Mouse (Mus musculus): Measurements from ENCODE around the gene D430042O09Rik. TPM values are rescaled to one million over a fixed set of nuclear protein-coding genes. Genes with fewer than 3 reads are reported as not detected.
"Not testable (repeated sequence)": the region's sequence is repeated elsewhere in the genome, so short reads cannot be mapped to it uniquely, and the experiment has no call there.

Gene D430042O09Rik
- polyA plus RNA-seq, 1 experiment = 17.5 TPM

GRCm38 (mm10) chr7:125690516-125690915, 17.2 kb upstream of the D430042O09Rik start:
- H3K27me3 ChIP-seq (ENCODE audit: control insufficient read depth, insufficient read depth, low read length) = no peaks in the 10 kb centered on the region
- H3K4me3 ChIP-seq (ENCODE audit: low read depth, low read length) = no peak overlapping the region
- WGBS = 83% methylated on average over 4 of the region's 4 CpGs
- TF ChIP-seq POLR2A (IDR thresholded peaks at IDR 0.05; ENCODE audit: low read depth, low read length) (no peak), CTCF (IDR thresholded peaks at IDR 0.05; ENCODE audit: extremely low read depth, insufficient read length, insufficient replicate concordance, low read depth, low read length) (no peak)
- H3K27ac ChIP-seq (ENCODE audit: insufficient read depth, low read depth, low read length) = no peak overlapping the region
- H3K36me3 ChIP-seq (ENCODE audit: control insufficient read depth, insufficient read depth, low read length) = peaks cover 78% of the 10 kb centered on the region
- no peaks in the 10 kb centered on the region for H3K4me1 ChIP-seq (ENCODE audit: control insufficient read depth, insufficient read depth, insufficient read length, low read length)

GRCm38 (mm10) chr7:125694056-125694455, 13.6 kb upstream of the D430042O09Rik start:
- Histone ChIP-seq H3K4me1 (ENCODE audit: control insufficient read depth, insufficient read depth, insufficient read length, low read length) (no peaks in the 10 kb centered on the region), H3K27ac (ENCODE audit: insufficient read depth, low read depth, low read length) (no peak overlapping the region), H3K4me3 (ENCODE audit: low read depth, low read length) (no peak overlapping the region), H3K27me3 (ENCODE audit: control insufficient read depth, insufficient read depth, low read length) (no peaks in the 10 kb centered on the region), H3K36me3 (ENCODE audit: control insufficient read depth, insufficient read depth, low read length) (peaks cover 89% of the 10 kb centered on the region)
- WGBS = 84% methylated on average over 5 of the region's 5 CpGs
- no peak for TF ChIP-seq POLR2A (IDR thresholded peaks at IDR 0.05; ENCODE audit: low read depth, low read length)
- no peak for TF ChIP-seq CTCF (IDR thresholded peaks at IDR 0.05; ENCODE audit: extremely low read depth, insufficient read length, insufficient replicate concordance, low read depth, low read length)

- Histone ChIP-seq H3K4me3 (ENCODE audit: low read depth, low read length) (no peak overlapping the region), H3K36me3 (ENCODE audit: control insufficient read depth, insufficient read depth, low read length) (peaks cover 58% of the 10 kb centered on the region), H3K4me1 (ENCODE audit: control insufficient read depth, insufficient read depth, insufficient read length, low read length) (peaks cover 9% of the 10 kb centered on the region; the same call in 1 of the 2 replicates), H3K27ac (ENCODE audit: insufficient read depth, low read depth, low read length) (no peak overlapping the region), H3K27me3 (ENCODE audit: control insufficient read depth, insufficient read depth, low read length) (no peaks in the 10 kb centered on the region)
- TF ChIP-seq CTCF (IDR thresholded peaks at IDR 0.05; ENCODE audit: extremely low read depth, insufficient read length, insufficient replicate concordance, low read depth, low read length) (no peak), POLR2A (IDR thresholded peaks at IDR 0.05; ENCODE audit: low read depth, low read length) (no peak)
- 95% methylated on average over 1 of the region's 1 CpGs for WGBS
These were observed 4.9 kb upstream of the D430042O09Rik start for GRCm38 (mm10) chr7:125702791-125703190.

- WGBS = under 1% methylated on average over 24 of the region's 24 CpGs
- H3K4me3 ChIP-seq (ENCODE audit: low read depth, low read length) = peak overlapping the region; percentile 90
- peaks cover 20% of the 10 kb centered on the region for H3K36me3 ChIP-seq (ENCODE audit: control insufficient read depth, insufficient read depth, low read length)
- peak overlapping the region; percentile 36 for H3K27ac ChIP-seq (ENCODE audit: insufficient read depth, low read depth, low read length)
- H3K27me3 ChIP-seq (ENCODE audit: control insufficient read depth, insufficient read depth, low read length) = no peaks in the 10 kb centered on the region
- TF ChIP-seq CTCF (IDR thresholded peaks at IDR 0.05; ENCODE audit: extremely low read depth, insufficient read length, insufficient replicate concordance, low read depth, low read length) (no peak), POLR2A (IDR thresholded peaks at IDR 0.05; ENCODE audit: low read depth, low read length) (no peak)
- H3K4me1 ChIP-seq (ENCODE audit: control insufficient read depth, insufficient read depth, insufficient read length, low read length) = peaks cover 15% of the 10 kb centered on the region; the same call in 1 of the 2 replicates
These were observed 502 bp upstream of the D430042O09Rik start for GRCm38 (mm10) chr7:125707186-125707585.

DNA sequence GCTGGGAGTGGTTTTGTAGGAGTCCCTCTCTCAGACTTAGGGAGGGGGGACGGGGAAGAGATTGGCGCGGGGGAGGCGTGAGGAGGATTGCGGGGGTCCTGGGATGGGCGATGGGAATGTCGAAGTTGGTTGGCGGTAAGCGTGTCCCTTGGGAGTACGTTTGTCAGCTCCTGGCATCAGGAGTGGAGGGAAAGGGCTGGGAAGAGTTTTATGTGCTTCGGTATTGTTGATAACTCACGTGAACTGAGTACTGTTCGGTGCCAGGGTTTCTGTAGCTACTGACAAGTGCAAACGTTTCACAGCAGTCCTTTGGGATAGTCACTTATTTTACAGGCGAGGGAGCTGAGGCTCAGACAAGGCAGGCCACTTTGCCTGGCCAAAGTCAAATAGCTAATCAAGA, 412 bp downstream of the D430042O09Rik start:
- Histone ChIP-seq H3K4me3 (ENCODE audit: low read depth, low read length) (peak overlapping the region; percentile 90), H3K27me3 (ENCODE audit: control insufficient read depth, insufficient read depth, low read length) (no peaks in the 10 kb centered on the region), H3K27ac (ENCODE audit: insufficient read depth, low read depth, low read length) (no peak overlapping the region), H3K36me3 (ENCODE audit: control insufficient read depth, insufficient read depth, low read length) (peaks cover 11% of the 10 kb centered on the region), H3K4me1 (ENCODE audit: control insufficient read depth, insufficient read depth, insufficient read length, low read length) (peaks cover 15% of the 10 kb centered on the region; the same call in 1 of the 2 replicates)
- 2% methylated on average over 15 of the region's 15 CpGs for WGBS
- TF ChIP-seq POLR2A (IDR thresholded peaks at IDR 0.05; ENCODE audit: low read depth, low read length) (no peak), CTCF (IDR thresholded peaks at IDR 0.05; ENCODE audit: extremely low read depth, insufficient read length, insufficient replicate concordance, low read depth, low read length) (no peak)

DNA sequence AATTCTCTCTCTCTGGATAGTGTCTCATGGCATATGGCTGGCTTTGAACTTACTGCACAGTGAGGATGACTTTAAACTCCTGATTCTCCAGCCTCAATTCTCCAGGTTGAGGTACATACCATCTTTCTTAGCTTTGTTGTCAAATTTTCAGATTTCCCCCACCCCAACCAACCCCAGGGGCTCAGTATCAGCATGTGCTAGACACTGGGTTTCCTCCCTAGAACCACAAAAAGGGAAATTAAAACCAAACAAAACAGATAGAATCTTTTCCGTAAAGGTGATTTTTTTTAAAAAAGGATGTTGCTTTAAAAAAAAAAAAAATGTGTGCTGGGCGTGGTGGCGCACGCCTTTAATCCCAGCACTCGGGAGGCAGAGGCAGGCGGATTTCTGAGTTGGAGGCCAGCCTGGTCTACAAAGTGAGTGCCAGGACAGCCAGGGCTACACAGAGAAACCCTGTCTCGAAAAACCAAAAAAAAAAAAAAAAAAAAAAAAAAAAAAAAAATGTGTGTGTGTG, 5.9 kb downstream of the D430042O09Rik start:
- not testable (repeated sequence) for H3K27me3 ChIP-seq (ENCODE audit: control insufficient read depth, insufficient read depth, low read length); H3K27ac ChIP-seq (ENCODE audit: insufficient read depth, low read depth, low read length); H3K4me3 ChIP-seq (ENCODE audit: low read depth, low read length); H3K4me1 ChIP-seq (ENCODE audit: control insufficient read depth, insufficient read depth, insufficient read length, low read length); H3K36me3 ChIP-seq (ENCODE audit: control insufficient read depth, insufficient read depth, low read length)
- 76% methylated on average over 7 of the region's 7 CpGs for WGBS

DNA sequence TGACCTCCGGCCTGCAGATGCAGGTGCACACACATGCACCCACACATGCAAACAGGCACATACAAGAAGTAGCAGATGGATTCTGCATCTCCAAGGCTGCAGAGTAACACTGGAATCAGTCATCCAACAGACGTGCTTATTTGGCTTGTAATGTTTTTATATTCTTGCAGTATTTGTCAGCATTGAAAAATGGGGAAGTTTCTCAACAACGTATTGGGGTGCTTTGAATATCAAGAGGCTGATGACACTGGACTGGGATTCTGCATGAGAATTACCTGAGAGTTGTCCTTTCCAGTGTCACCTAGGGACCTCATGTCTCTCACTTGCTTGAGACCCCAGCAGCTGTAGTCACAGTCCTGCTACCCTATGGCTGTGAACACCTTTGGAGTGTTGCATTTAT, 7.1 kb downstream of the D430042O09Rik start:
- H3K27me3 ChIP-seq (ENCODE audit: control insufficient read depth, insufficient read depth, low read length) = no peaks in the 10 kb centered on the region
- H3K4me1 ChIP-seq (ENCODE audit: control insufficient read depth, insufficient read depth, insufficient read length, low read length) = peaks cover 6% of the 10 kb centered on the region; the same call in 1 of the 2 replicates
- no peaks in the 10 kb centered on the region for H3K36me3 ChIP-seq (ENCODE audit: control insufficient read depth, insufficient read depth, low read length)
- no peak overlapping the region for H3K4me3 ChIP-seq (ENCODE audit: low read depth, low read length)
- WGBS = 81% methylated on average over 3 of the region's 3 CpGs
- H3K27ac ChIP-seq (ENCODE audit: insufficient read depth, low read depth, low read length) = no peak overlapping the region
- no peak for TF ChIP-seq CTCF (IDR thresholded peaks at IDR 0.05; ENCODE audit: extremely low read depth, insufficient read length, insufficient replicate concordance, low read depth, low read length)
- TF ChIP-seq POLR2A (IDR thresholded peaks at IDR 0.05; ENCODE audit: low read depth, low read length) = no peak
